Mouse (Mus musculus) heart, embryonic 14.5 days (tissue): ENCODE measurements at regions not wholly inside any gene's neighbourhood (a gene's known extent, or its start where the extent isn't known, plus 50 kb on each side); places are given as distances from the start of the nearest gene placed in this dataset.

Experiments used
- ATAC-seq: fragments of 200-750 bp; cut with Nextera tagmentation; 2 replicates; pipeline ENCODE4 v1.8.0; 2017; ENCODE audit warnings: low read depth, moderate TSS enrichment; ENCODE audit not compliant: insufficient number of reproducible peaks, insufficient read depth, low FRiP score
- H3K27ac ChIP-seq, 2 experiments: fragments of 200-500 bp in 1 of 2; fragments of 300-500 bp in 1 of 2; sonication (generic) in 1 of 2; replicated peaks in 1 of 2; 2 replicates each; pipeline ENCODE4 v1.5.1; 2012 to 2014; ENCODE audit warnings: low read depth in 2 of 2, low read length in 2 of 2, control low read depth in 1 of 2, mild to moderate bottlenecking in 1 of 2, mixed read lengths in 1 of 2; ENCODE audit not compliant: control insufficient read depth in 1 of 2, insufficient read depth in 1 of 2
- H3K27me3 ChIP-seq: fragments of 300-500 bp; sonication (generic); 2 replicates; pipeline ENCODE4 v1.6.1; 2014; ENCODE audit warnings: mild to moderate bottlenecking, low read length, control low read depth; ENCODE audit not compliant: control insufficient read depth, insufficient read depth
- H3K36me3 ChIP-seq: fragments of 300-500 bp; sonication (generic); 2 replicates; pipeline ENCODE4 v1.6.1; 2014; ENCODE audit warnings: mild to moderate bottlenecking, control low read depth, low read length, mixed read lengths; ENCODE audit not compliant: control insufficient read depth, insufficient read depth
- H3K4me1 ChIP-seq, 2 experiments: fragments of 200-500 bp in 1 of 2; fragments of 300-500 bp in 1 of 2; sonication (generic) in 1 of 2; 2 replicates each; pipeline ENCODE4 v1.6.1; 2012 to 2014; ENCODE audit warnings: low read length in 2 of 2, control low read depth in 1 of 2, mixed read lengths in 1 of 2; ENCODE audit not compliant: control insufficient read depth in 2 of 2, insufficient read depth in 2 of 2
- H3K4me2 ChIP-seq: fragments of 300-500 bp; sonication (generic); 2 replicates; pipeline ENCODE4 v1.6.1; 2014; ENCODE audit warnings: mild to moderate bottlenecking, low read length
- H3K4me3 ChIP-seq, 2 experiments: fragments of 200-500 bp in 1 of 2; fragments of 300-500 bp in 1 of 2; sonication (generic) in 1 of 2; 2 replicates each; pipeline ENCODE4 v1.5.1; 2012 to 2014; ENCODE audit warnings: low read length in 2 of 2, mild to moderate bottlenecking in 2 of 2, control low read depth in 1 of 2, low read depth in 1 of 2, moderate library complexity in 1 of 2; ENCODE audit not compliant: control insufficient read depth in 1 of 2, insufficient read depth in 1 of 2
- H3K9ac ChIP-seq: fragments of 300-500 bp; sonication (generic); 2 replicates; pipeline ENCODE4 v1.6.1; 2014; ENCODE audit warnings: mild to moderate bottlenecking, low read length
- H3K9me3 ChIP-seq: fragments of 300-500 bp; sonication (generic); 2 replicates; pipeline ENCODE4 v1.6.1; 2016; ENCODE audit warnings: low read length, control low read depth; ENCODE audit not compliant: control insufficient read depth
- WGBS: fragments of 180-500 bp; shearing (Covaris S2); extraction: QIAGEN DNeasy Blood & Tissue Kit; methylation state at CpG from one replicate; pipeline ENCODE4 v1.1.7; 2014; 5-methylcytosine and 5-hydroxymethylcytosine counted together

GRCm38 (mm10) chr2:172739529-172739928 lies 190.1 kb downstream of the Tfap2c start:
- Histone ChIP-seq H3K27ac (no peak overlapping the region), H3K9me3 (no peaks in the 10 kb centered on the region), H3K4me3 (no peak overlapping the region), H3K9ac (no peak overlapping the region), H3K4me2 (no peak overlapping the region), H3K27me3 (peaks cover 65% of the 10 kb centered on the region), H3K36me3 (no peaks in the 10 kb centered on the region), H3K4me1 (no peaks in the 10 kb centered on the region; a peak in 1 of 4 replicates)
- ATAC-seq = no peak
- WGBS = 15% methylated on average over 19 of the region's 19 CpGs

GRCm38 (mm10) chr2:172751364-172751763 lies 188.8 kb downstream of the Bmp7 start:
- no peak overlapping the region for H3K9ac ChIP-seq
- H3K4me2 ChIP-seq = no peak overlapping the region
- no peaks in the 10 kb centered on the region for H3K9me3 ChIP-seq
- no peak overlapping the region for H3K27ac ChIP-seq
- H3K4me3 ChIP-seq = no peak overlapping the region
- H3K4me1 ChIP-seq = no peaks in the 10 kb centered on the region
- H3K36me3 ChIP-seq = no peaks in the 10 kb centered on the region
- 74% methylated on average over 11 of the region's 11 CpGs for WGBS
- peaks cover 27% of the 10 kb centered on the region for H3K27me3 ChIP-seq
- no peak for ATAC-seq

GRCm38 (mm10) chr2:172755686-172756471 lies 184.2 kb downstream of the Bmp7 start:
- peaks cover 62% of the 10 kb centered on the region for H3K27me3 ChIP-seq
- no peak for ATAC-seq
- H3K9ac ChIP-seq = no peak overlapping the region
- no peaks in the 10 kb centered on the region for H3K9me3 ChIP-seq
- 47% methylated on average over 15 of the region's 15 CpGs for WGBS
- H3K27ac ChIP-seq = no peak overlapping the region
- H3K4me1 ChIP-seq = no peaks in the 10 kb centered on the region
- H3K36me3 ChIP-seq = no peaks in the 10 kb centered on the region
- no peak overlapping the region for H3K4me3 ChIP-seq
- H3K4me2 ChIP-seq = no peak overlapping the region

- ATAC-seq = no peak
- Histone ChIP-seq H3K36me3 (no peaks in the 10 kb centered on the region), H3K9ac (no peak overlapping the region), H3K4me2 (no peak overlapping the region), H3K27ac (no peak overlapping the region), H3K27me3 (peaks cover 68% of the 10 kb centered on the region), H3K9me3 (no peaks in the 10 kb centered on the region), H3K4me1 (no peaks in the 10 kb centered on the region), H3K4me3 (no peak overlapping the region)
- WGBS = 21% methylated on average over 8 of the region's 8 CpGs
These were observed 183.7 kb downstream of the Bmp7 start for GRCm38 (mm10) chr2:172756472-172756860.

- H3K4me2 ChIP-seq = no peak overlapping the region
- no peak for ATAC-seq
- H3K9ac ChIP-seq = no peak overlapping the region
- H3K4me3 ChIP-seq = no peak overlapping the region
- no peaks in the 10 kb centered on the region for H3K9me3 ChIP-seq
- H3K4me1 ChIP-seq = no peaks in the 10 kb centered on the region
- H3K36me3 ChIP-seq = no peaks in the 10 kb centered on the region
- peaks cover 56% of the 10 kb centered on the region for H3K27me3 ChIP-seq
- no peak overlapping the region for H3K27ac ChIP-seq
- 15% methylated on average over 9 of the region's 9 CpGs for WGBS
These were observed 181.6 kb downstream of the Bmp7 start for GRCm38 (mm10) chr2:172758497-172758896.

- no peaks in the 10 kb centered on the region for H3K36me3 ChIP-seq
- 88% methylated on average over 2 of the region's 2 CpGs for WGBS
- H3K27ac ChIP-seq = no peak overlapping the region
- H3K27me3 ChIP-seq = peaks cover 13% of the 10 kb centered on the region; the same call in 1 of the 2 replicates
- H3K9ac ChIP-seq = no peak overlapping the region
- no peaks in the 10 kb centered on the region for H3K4me1 ChIP-seq
- ATAC-seq = no peak
- no peak overlapping the region for H3K4me3 ChIP-seq
- H3K4me2 ChIP-seq = no peak overlapping the region
- H3K9me3 ChIP-seq = no peaks in the 10 kb centered on the region
These were observed 174.9 kb downstream of the Bmp7 start for GRCm38 (mm10) chr2:172765260-172765659.

GRCm38 (mm10) chr2:172766403-172766802 lies 173.7 kb downstream of the Bmp7 start:
- 23% methylated on average over 7 of the region's 7 CpGs for WGBS
- ATAC-seq = no peak
- Histone ChIP-seq H3K4me1 (no peaks in the 10 kb centered on the region), H3K4me3 (no peak overlapping the region), H3K9me3 (no peaks in the 10 kb centered on the region), H3K36me3 (no peaks in the 10 kb centered on the region), H3K4me2 (no peak overlapping the region), H3K27me3 (peaks cover 4% of the 10 kb centered on the region; the same call in 1 of the 2 replicates), H3K27ac (no peak overlapping the region), H3K9ac (no peak overlapping the region)

GRCm38 (mm10) chr2:172768756-172769155 lies 171.4 kb downstream of the Bmp7 start:
- no peaks in the 10 kb centered on the region for H3K36me3 ChIP-seq
- H3K9me3 ChIP-seq = no peaks in the 10 kb centered on the region
- H3K4me1 ChIP-seq = no peaks in the 10 kb centered on the region; a peak in 1 of 4 replicates
- peaks cover 4% of the 10 kb centered on the region; the same call in 1 of the 2 replicates for H3K27me3 ChIP-seq
- no peak for ATAC-seq
- WGBS = 71% methylated on average over 8 of the region's 8 CpGs
- H3K9ac ChIP-seq = no peak overlapping the region
- H3K4me3 ChIP-seq = no peak overlapping the region
- no peak overlapping the region for H3K4me2 ChIP-seq
- no peak overlapping the region for H3K27ac ChIP-seq
